Mouse (Mus musculus): ENCODE data around the gene Tenm4. TPM values are rescaled to one million over a fixed set of nuclear protein-coding genes. Genes with fewer than 3 reads are reported as not detected.

Tenm4 gene
- total and polyA plus RNA-seq, 3 experiments, result 9.2 to 15.2 TPM; not detected in 1

DNA sequence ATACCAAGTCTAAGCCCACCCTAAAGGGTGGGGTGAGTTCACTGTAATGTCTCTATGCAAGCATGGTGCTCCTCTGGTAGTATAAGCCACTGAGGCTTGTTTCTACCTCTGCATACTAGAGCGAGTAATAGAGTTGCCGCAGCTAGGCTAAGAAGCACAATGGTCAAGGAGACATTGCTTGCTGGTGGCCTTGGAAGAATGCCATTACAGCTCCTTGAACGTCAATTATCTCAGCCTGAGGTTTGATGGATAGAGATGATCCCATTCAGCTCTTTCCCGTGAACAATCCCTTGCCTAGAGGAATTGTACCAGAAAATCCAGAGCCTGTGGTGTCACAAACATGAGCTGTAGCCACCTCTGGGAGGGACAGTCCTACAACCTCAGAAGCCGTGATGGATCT lies 537.5 kb downstream of the Tenm4 start:
- H3K36me3 ChIP-seq (ENCODE audit: control insufficient read depth in 1 of 2, insufficient read depth in 2 of 2, low read length in 2 of 2), result peaks cover 0 to 37% of the 10 kb centered on the region in 2 experiments; a peak in 2 of 4 replicates
- H3K27me3 ChIP-seq (ENCODE audit: control insufficient read depth in 1 of 2, insufficient read depth in 2 of 2, low read length in 2 of 2), result no peaks in the 10 kb centered on the region
- TF ChIP-seq TBP (IDR thresholded peaks at IDR 0.05; ENCODE audit: low read depth, low read length), result no peak
- no peak for TF ChIP-seq POLR2AphosphoS2 (IDR thresholded peaks at IDR 0.05; ENCODE audit: low read length)
- TF ChIP-seq CTCF (IDR thresholded peaks at IDR 0.05 in 2 of 3, conservative IDR thresholded peaks at IDR 0.05 in 1 of 3; ENCODE audit: control insufficient read depth in 1 of 3, insufficient read depth in 1 of 3, low read depth in 2 of 3, low read length in 3 of 3, poor library complexity in 1 of 3, severe bottlenecking in 1 of 3), result no peak
- no peak for TF ChIP-seq MYC (IDR thresholded peaks at IDR 0.05; ENCODE audit: low read depth, low read length)
- TF ChIP-seq USF1 (IDR thresholded peaks at IDR 0.05; ENCODE audit: low read depth, low read length), result no peak
- no peak for TF ChIP-seq UBTF (IDR thresholded peaks at IDR 0.05; ENCODE audit: borderline replicate concordance, insufficient read depth, low read depth, low read length)
- no peak for TF ChIP-seq SIN3A (IDR thresholded peaks at IDR 0.05; ENCODE audit: low read length)
- TF ChIP-seq JUND (IDR thresholded peaks at IDR 0.05; ENCODE audit: low read depth, low read length), result no peak
- TF ChIP-seq MAZ (IDR thresholded peaks at IDR 0.05; ENCODE audit: low read depth, low read length), result no peak
- no peak for TF ChIP-seq TAL1 (IDR thresholded peaks at IDR 0.05; ENCODE audit: low read length)
- TF ChIP-seq GATA1 (IDR thresholded peaks at IDR 0.05; ENCODE audit: low read depth, low read length), result no peak
- TF ChIP-seq EP300 (IDR thresholded peaks at IDR 0.05; ENCODE audit: low read depth in 1 of 2, low read length in 2 of 2), result no peak
- no peak for TF ChIP-seq MAX (IDR thresholded peaks at IDR 0.05; ENCODE audit: low read length)
- no peak for TF ChIP-seq ZMIZ1 (IDR thresholded peaks at IDR 0.05; ENCODE audit: low read depth, low read length)
- H3K27ac ChIP-seq (ENCODE audit: control insufficient read depth, low read depth, low read length), result no peak overlapping the region
- no peak for DNase-seq (ENCODE audit: low read depth, low spot score)
- H3K9me3 ChIP-seq (replicated peaks; ENCODE audit: insufficient read depth, low read length), result no peaks in the 10 kb centered on the region
- no peak overlapping the region for H3K4me3 ChIP-seq (ENCODE audit: control insufficient read depth in 1 of 2, insufficient read depth in 1 of 2, low read depth in 2 of 2, low read length in 2 of 2)
- H3K9ac ChIP-seq (ENCODE audit: control insufficient read depth, low read depth, low read length, poor library complexity, severe bottlenecking), result no peak overlapping the region
- H3K79me2 ChIP-seq (ENCODE audit: control insufficient read depth, insufficient read depth, low read length, poor library complexity), result no peaks in the 10 kb centered on the region; the same call in 1 of the 2 replicates
- H3K4me1 ChIP-seq (ENCODE audit: control insufficient read depth in 1 of 2, insufficient read depth in 2 of 2, low read length in 2 of 2), result peaks cover 19 to 67% of the 10 kb centered on the region in 2 experiments

DNA sequence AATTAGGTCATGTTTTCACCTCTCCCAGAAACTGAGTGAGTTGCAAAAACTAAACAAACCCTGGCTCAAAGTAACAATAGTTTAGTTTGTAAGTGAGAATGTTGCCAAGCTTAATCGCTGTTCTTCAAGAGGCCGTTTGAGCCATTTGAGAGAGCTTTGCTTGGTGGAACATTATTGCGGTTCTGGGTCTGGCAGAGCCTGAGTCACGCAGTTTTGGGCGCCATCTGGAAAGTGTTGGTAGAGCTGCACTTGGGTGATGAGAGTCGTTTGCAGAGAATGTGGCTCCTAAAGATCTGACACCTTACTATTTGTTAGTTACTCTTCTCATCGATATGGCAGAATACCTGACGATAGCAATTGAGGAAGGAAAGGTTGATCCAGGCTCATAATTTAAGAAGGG lies 537.9 kb downstream of the Tenm4 start:
- peaks cover 0 to 41% of the 10 kb centered on the region in 2 experiments; a peak in 2 of 4 replicates for H3K36me3 ChIP-seq (ENCODE audit: control insufficient read depth in 1 of 2, insufficient read depth in 2 of 2, low read length in 2 of 2)
- H3K27ac ChIP-seq (ENCODE audit: control insufficient read depth, low read depth, low read length), result no peak overlapping the region
- H3K9ac ChIP-seq (ENCODE audit: control insufficient read depth, low read depth, low read length, poor library complexity, severe bottlenecking), result no peak overlapping the region
- H3K4me3 ChIP-seq (ENCODE audit: control insufficient read depth in 1 of 2, insufficient read depth in 1 of 2, low read depth in 2 of 2, low read length in 2 of 2), result no peak overlapping the region
- no peak for DNase-seq (ENCODE audit: low read depth, low spot score)
- no peaks in the 10 kb centered on the region for H3K9me3 ChIP-seq (replicated peaks; ENCODE audit: insufficient read depth, low read length)
- TF ChIP-seq MYC (IDR thresholded peaks at IDR 0.05; ENCODE audit: low read depth, low read length), result no peak
- no peak for TF ChIP-seq NRF1 (IDR thresholded peaks at IDR 0.05; ENCODE audit: insufficient read depth, low read depth, low read length, poor library complexity, severe bottlenecking)
- no peak for TF ChIP-seq RAD21 (IDR thresholded peaks at IDR 0.05; ENCODE audit: low read depth, low read length)
- TF ChIP-seq RCOR1 (IDR thresholded peaks at IDR 0.05; ENCODE audit: low read depth, low read length), result no peak
- no peak for TF ChIP-seq SMC3 (IDR thresholded peaks at IDR 0.05; ENCODE audit: low read depth, low read length)
- TF ChIP-seq SIN3A (IDR thresholded peaks at IDR 0.05; ENCODE audit: low read length), result no peak
- no peak for TF ChIP-seq POLR2AphosphoS2 (IDR thresholded peaks at IDR 0.05; ENCODE audit: low read length)
- no peak for TF ChIP-seq TCF12 (IDR thresholded peaks at IDR 0.05; ENCODE audit: low read depth, low read length)
- no peak for TF ChIP-seq ZC3H11A (IDR thresholded peaks at IDR 0.05; ENCODE audit: low read depth, low read length)
- no peak for TF ChIP-seq CTCF (IDR thresholded peaks at IDR 0.05 in 2 of 3, conservative IDR thresholded peaks at IDR 0.05 in 1 of 3; ENCODE audit: control insufficient read depth in 1 of 3, insufficient read depth in 1 of 3, low read depth in 2 of 3, low read length in 3 of 3, poor library complexity in 1 of 3, severe bottlenecking in 1 of 3)
- no peak for TF ChIP-seq POLR2AphosphoS5 (IDR thresholded peaks at IDR 0.05; ENCODE audit: borderline replicate concordance, low read depth, low read length)
- TF ChIP-seq USF1 (IDR thresholded peaks at IDR 0.05; ENCODE audit: low read depth, low read length), result no peak
- TF ChIP-seq ETS1 (IDR thresholded peaks at IDR 0.05; ENCODE audit: low read depth, low read length), result no peak
- peaks cover 21 to 70% of the 10 kb centered on the region in 2 experiments for H3K4me1 ChIP-seq (ENCODE audit: control insufficient read depth in 1 of 2, insufficient read depth in 2 of 2, low read length in 2 of 2)
- no peaks in the 10 kb centered on the region for H3K27me3 ChIP-seq (ENCODE audit: control insufficient read depth in 1 of 2, insufficient read depth in 2 of 2, low read length in 2 of 2)
- H3K79me2 ChIP-seq (ENCODE audit: control insufficient read depth, insufficient read depth, low read length, poor library complexity), result no peaks in the 10 kb centered on the region; the same call in 1 of the 2 replicates
